In genomic region chr4:101674790-101675189, GRCm38 (mm10) we compare ENCODE assay signal across 29 mouse cellular contexts. TPM values are rescaled to one million over a fixed set of nuclear protein-coding genes. Genes with fewer than 3 reads are reported as not detected.
A peak's percentile ranks its signal among the peaks of the same experiment; 100 is the strongest.
DNase-seq lines count a peak whose midpoint lies in the region; ATAC-seq and TF ChIP-seq lines count a peak whose summit lies in the region.
"Had no signal": no experiment of that assay in that cellular context is flagged by ENCODE, and none has a peak within 500 bp of the region (broad histone marks: within the 10 kb centered on the region; RNA-seq: fewer than 3 reads in every experiment).

No protein-coding gene starts in this region.

- H3K4me1 ChIP-seq in kidney, postnatal 0 days (replicated peaks; ENCODE audit: insufficient read depth, low read length): no peaks in the 10 kb centered on the region
- no peaks in the 10 kb centered on the region for H3K4me1 ChIP-seq in intestine, embryonic 16.5 days (ENCODE audit: control insufficient read depth, insufficient read depth, low read length)
- H3K4me1 ChIP-seq in liver, embryonic 15.5 days (replicated peaks): 0 out of 2 replicates have a peak, but pooled peaks cover 3% of the 10 kb centered on the region
- H3K4me1 ChIP-seq in cerebellum, adult 2 months (ENCODE audit: control insufficient read depth, insufficient read depth, low read length): no peaks in the 10 kb centered on the region
- H3K4me1 ChIP-seq: forebrain, embryonic 13.5 days; heart, embryonic 10.5 days; heart, embryonic 15.5 days; hindbrain, embryonic 13.5 days; limb, embryonic 13.5 days; midbrain, embryonic 10.5 days; midbrain, embryonic 15.5 days; neural tube, embryonic 15.5 days had no signal

- H3K27ac ChIP-seq in kidney, postnatal 0 days: no peak overlapping the region
- no peak overlapping the region for H3K27ac ChIP-seq in intestine, embryonic 16.5 days (ENCODE audit: low read length)
- no peak overlapping the region for H3K27ac ChIP-seq in liver, embryonic 15.5 days (replicated peaks)
- H3K27ac ChIP-seq in cerebellum, adult 2 months (ENCODE audit: insufficient read depth, low read length): no peak overlapping the region
- H3K27ac ChIP-seq: forebrain, embryonic 13.5 days; heart, embryonic 10.5 days; heart, embryonic 15.5 days; hindbrain, embryonic 13.5 days; left cerebral cortex, adult 2 months; limb, embryonic 13.5 days; midbrain, embryonic 10.5 days; midbrain, embryonic 15.5 days; neural tube, embryonic 15.5 days had no signal

- H3K27me3 ChIP-seq in kidney, postnatal 0 days (ENCODE audit: insufficient read depth, low read length): no peaks in the 10 kb centered on the region
- no peaks in the 10 kb centered on the region for H3K27me3 ChIP-seq in intestine, embryonic 16.5 days (replicated peaks; ENCODE audit: control insufficient read depth, insufficient read depth, low read length)
- no peaks in the 10 kb centered on the region for H3K27me3 ChIP-seq in liver, embryonic 15.5 days
- no peaks in the 10 kb centered on the region for H3K27me3 ChIP-seq in cerebellum, adult 2 months (ENCODE audit: control insufficient read depth, insufficient read depth, low read length)
- H3K27me3 ChIP-seq: forebrain, embryonic 13.5 days; heart, embryonic 15.5 days; hindbrain, embryonic 13.5 days; limb, embryonic 13.5 days; midbrain, embryonic 15.5 days; neural tube, embryonic 15.5 days had no signal

- H3K9me3 ChIP-seq in kidney, postnatal 0 days (replicated peaks; ENCODE audit: low read length): no peaks in the 10 kb centered on the region
- H3K9me3 ChIP-seq in intestine, embryonic 16.5 days (ENCODE audit: control insufficient read depth, low read length): no peaks in the 10 kb centered on the region
- H3K9me3 ChIP-seq in liver, embryonic 15.5 days (replicated peaks): no peaks in the 10 kb centered on the region
- H3K9me3 ChIP-seq: forebrain, embryonic 13.5 days; heart, embryonic 10.5 days; heart, embryonic 15.5 days; hindbrain, embryonic 13.5 days; limb, embryonic 13.5 days; midbrain, embryonic 10.5 days; midbrain, embryonic 15.5 days; neural tube, embryonic 15.5 days had no signal

- WGBS in kidney, postnatal 0 days: 60% methylated on average over 5 of the region's 5 CpGs
- 50% methylated on average over 5 of the region's 5 CpGs for WGBS in intestine, embryonic 16.5 days
- 44% methylated on average over 5 of the region's 5 CpGs for WGBS in liver, embryonic 15.5 days (ENCODE audit: insufficient replicate concordance)
- 80% methylated on average over 5 of the region's 5 CpGs for WGBS in cerebellum, adult 2 months

- intact Hi-C loops in left cerebral cortex, postnatal 25 days (cut with DNase I): no loop called here
- intact Hi-C loops in heart, postnatal 25 days (cut with DNase I): no loop called here

- DNase-seq in kidney, postnatal 0 days (ENCODE audit: low spot score): peak; percentile 6
- no peak for DNase-seq in kidney, postnatal 10 days
- no peak for DNase-seq in cerebellum, adult 2 months
- DNase-seq in left cerebral cortex, postnatal 25 days (ENCODE audit: low spot score in 2 of 2): no peak
- DNase-seq in heart, postnatal 25 days (ENCODE audit: low spot score): no peak
- DNase-seq: cerebellum, adult 8-10 months; cerebellum, postnatal 25 days; gastrocnemius, postnatal 14 days; heart, postnatal 4 days; kidney, adult 8-10 months; kidney, postnatal 25 days; lung, embryonic 14.5 days; lung, postnatal 14 days; retina, postnatal 1 day; right cerebral cortex, postnatal 14 days; thymus, postnatal 14 days had no signal

- no peak for TF ChIP-seq POLR2A in cerebellum, adult 2 months (IDR thresholded peaks at IDR 0.05; ENCODE audit: borderline replicate concordance, insufficient read depth, low read length)

- no peaks in the 10 kb centered on the region for H3K36me3 ChIP-seq in kidney, postnatal 0 days (ENCODE audit: insufficient read depth, low read length)
- no peaks in the 10 kb centered on the region for H3K36me3 ChIP-seq in intestine, embryonic 16.5 days (ENCODE audit: control insufficient read depth, insufficient read depth, low read length)
- no peaks in the 10 kb centered on the region for H3K36me3 ChIP-seq in liver, embryonic 15.5 days (replicated peaks)
- H3K36me3 ChIP-seq: heart, embryonic 10.5 days; heart, embryonic 15.5 days; hindbrain, embryonic 13.5 days; limb, embryonic 13.5 days; midbrain, embryonic 10.5 days; midbrain, embryonic 15.5 days; neural tube, embryonic 15.5 days had no signal

- H3K4me3 ChIP-seq in kidney, postnatal 0 days (replicated peaks; ENCODE audit: low read depth, low read length): no peak overlapping the region
- no peak overlapping the region for H3K4me3 ChIP-seq in intestine, embryonic 16.5 days (ENCODE audit: low read length)
- H3K4me3 ChIP-seq in liver, embryonic 15.5 days (replicated peaks): no peak overlapping the region
- H3K4me3 ChIP-seq in cerebellum, adult 2 months (replicated peaks; ENCODE audit: insufficient read depth, low read depth, low read length): no peak overlapping the region
- H3K4me3 ChIP-seq: forebrain, embryonic 13.5 days; heart, embryonic 10.5 days; heart, embryonic 15.5 days; hindbrain, embryonic 13.5 days; left cerebral cortex, adult 2 months; limb, embryonic 13.5 days; midbrain, embryonic 10.5 days; midbrain, embryonic 15.5 days; neural tube, embryonic 15.5 days had no signal

- H3K9ac ChIP-seq in kidney, postnatal 0 days (ENCODE audit: low read depth, low read length): no peak overlapping the region
- H3K9ac ChIP-seq in intestine, embryonic 16.5 days (ENCODE audit: low read depth, low read length): no peak overlapping the region
- H3K9ac ChIP-seq in liver, embryonic 15.5 days: no peak overlapping the region
- H3K9ac ChIP-seq: forebrain, embryonic 13.5 days; heart, embryonic 15.5 days; hindbrain, embryonic 13.5 days; limb, embryonic 13.5 days; lung, embryonic 14.5 days; midbrain, embryonic 15.5 days; neural tube, embryonic 15.5 days had no signal

- ATAC-seq in kidney, postnatal 0 days (replicated peaks; ENCODE audit: low FRiP score, low read depth): peak; percentile 75
- ATAC-seq in intestine, embryonic 16.5 days: peak; percentile 76
- peak; percentile 89 for ATAC-seq in liver, embryonic 15.5 days (ENCODE audit: insufficient read depth)
- ATAC-seq: CD4-positive, CD25-positive, alpha-beta regulatory T cell, adult 4 months; forebrain, embryonic 13.5 days; midbrain, embryonic 15.5 days had no signal

- no peak overlapping the region for H3K4me2 ChIP-seq in kidney, postnatal 0 days (ENCODE audit: low read length)
- no peak overlapping the region for H3K4me2 ChIP-seq in intestine, embryonic 16.5 days (ENCODE audit: low read depth, low read length)
- H3K4me2 ChIP-seq in liver, embryonic 15.5 days: no peak overlapping the region
- H3K4me2 ChIP-seq: forebrain, embryonic 13.5 days; heart, embryonic 15.5 days; hindbrain, embryonic 13.5 days; limb, embryonic 13.5 days; lung, embryonic 14.5 days; midbrain, embryonic 15.5 days; neural tube, embryonic 15.5 days had no signal

- TF ChIP-seq CTCF in kidney, postnatal 0 days (IDR thresholded peaks at IDR 0.05; ENCODE audit: low read depth): no peak
- no peak for TF ChIP-seq CTCF in cerebellum, adult 2 months (IDR thresholded peaks at IDR 0.05; ENCODE audit: borderline replicate concordance, insufficient read depth, low read depth, low read length)

RNA-seq across cellular contexts. Expression of gene Leprot, which starts 27.3 kb away (rescaled TPM):
- 113 and 117 TPM in 2 replicates for polyA plus RNA-seq in kidney, postnatal 0 days (2015; fragmentation: Nextera tagmentation; extraction: Ambion mirVana)
- 116 and 118 TPM in 2 replicates for polyA plus RNA-seq in intestine, embryonic 16.5 days (2015; fragmentation: Nextera tagmentation; extraction: Ambion mirVana)
- polyA plus RNA-seq in liver, embryonic 15.5 days (2015; fragmentation: Nextera tagmentation; extraction: Ambion mirVana): 47.5 and 47.9 TPM in 2 replicates
- polyA plus RNA-seq in cerebellum, adult 2 months (2012; rRNA removed): 30.7 and 33.3 TPM in 2 replicates
- 10 to 100 TPM; 26.4 to 27.8 TPM for total RNA-seq in left cerebral cortex, postnatal 25 days (2021)
- total RNA-seq in heart, postnatal 25 days (2021): 10 to 100 TPM; 24.5 to 28.1 TPM

RNA-seq across cellular contexts. Expression of gene Lepr, which starts 42.4 kb away (rescaled TPM):
- polyA plus RNA-seq in kidney, postnatal 0 days (2015; fragmentation: Nextera tagmentation; extraction: Ambion mirVana): 7.2 and 7.6 TPM in 2 replicates
- polyA plus RNA-seq in intestine, embryonic 16.5 days (2015; fragmentation: Nextera tagmentation; extraction: Ambion mirVana): 1.1 and 1.2 TPM in 2 replicates
- polyA plus RNA-seq in liver, embryonic 15.5 days (2015; fragmentation: Nextera tagmentation; extraction: Ambion mirVana): 0.74 and 0.76 TPM in 2 replicates
- polyA plus RNA-seq in cerebellum, adult 2 months (2012; rRNA removed): 0.79 and 1.1 TPM in 2 replicates
- total RNA-seq in left cerebral cortex, postnatal 25 days (2021): 1 to 10 TPM; 3.7 to 3.8 TPM
- 1 to 10 TPM; 4.2 to 7.1 TPM for total RNA-seq in heart, postnatal 25 days (2021)
- total RNA-seq: granulocyte monocyte progenitor cell, adult 5-6 weeks had no signal
- polyA plus RNA-seq: CD4-positive, CD25-positive, alpha-beta regulatory T cell, adult 4 months had no signal
